Mouse (Mus musculus): ENCODE data around the gene Hoxb13. TPM values are rescaled to one million over a fixed set of nuclear protein-coding genes. Genes with fewer than 3 reads are reported as not detected.

The Hoxb13 gene
- polyA plus RNA-seq, 1 experiment from 2014 or later, result not detected

- Histone ChIP-seq H3K9me3 (peaks cover 4% of the 10 kb centered on the region; the same call in 1 of the 2 replicates), H3K36me3 (replicated peaks) (no peaks in the 10 kb centered on the region), H3K27me3 (ENCODE audit: poor library complexity, severe bottlenecking) (peaks cover 8% of the 10 kb centered on the region), H3K27ac (no peak overlapping the region), H3K4me1 (no peaks in the 10 kb centered on the region), H3K4me3 (no peak overlapping the region)
- DNase-seq (ENCODE audit: extremely low spot score, low spot score), result no peak
- 83% methylated on average over 9 of the region's 9 CpGs for WGBS
Measured at GRCm38 (mm10) chr11:96227676-96228075, 33.6 kb downstream of the Hoxb13 start.

- Histone ChIP-seq H3K9me3 (no peaks in the 10 kb centered on the region), H3K27ac (no peak overlapping the region), H3K36me3 (replicated peaks) (no peaks in the 10 kb centered on the region), H3K4me3 (no peak overlapping the region), H3K27me3 (ENCODE audit: poor library complexity, severe bottlenecking) (peaks cover 61% of the 10 kb centered on the region), H3K4me1 (no peaks in the 10 kb centered on the region)
- peak; percentile 68 for DNase-seq (ENCODE audit: extremely low spot score, low spot score)
- 3% methylated on average over 12 of the region's 12 CpGs for WGBS
Measured at GRCm38 (mm10) chr11:96234906-96235305, 40.8 kb downstream of the Hoxb13 start.

GRCm38 (mm10) chr11:96240211-96240610 is 46.1 kb downstream of the Hoxb13 start:
- Histone ChIP-seq H3K4me3 (no peak overlapping the region), H3K4me1 (no peaks in the 10 kb centered on the region), H3K27ac (no peak overlapping the region), H3K36me3 (replicated peaks) (no peaks in the 10 kb centered on the region), H3K27me3 (ENCODE audit: poor library complexity, severe bottlenecking) (peaks cover 65% of the 10 kb centered on the region), H3K9me3 (no peaks in the 10 kb centered on the region)
- WGBS, result 3% methylated on average over 7 of the region's 7 CpGs
- DNase-seq (ENCODE audit: extremely low spot score, low spot score), result peak; percentile 48

Other genes starting within 250 kb of the Hoxb13 start
- gene Igf2bp1, start 188.4 kb upstream of the Hoxb13 start, polyA plus RNA-seq (2016; fragmentation: Nextera tagmentation; extraction: Ambion mirVana), result 198 and 200 TPM in 2 replicates
- 0.25 TPM in 1 of 2 replicates, not detected in the other for gene Gip, start 169.8 kb upstream of the Hoxb13 start, polyA plus RNA-seq (2016; fragmentation: Nextera tagmentation; extraction: Ambion mirVana)
- 107 and 109 TPM in 2 replicates for gene Snf8, start 159.4 kb upstream of the Hoxb13 start, polyA plus RNA-seq (2016; fragmentation: Nextera tagmentation; extraction: Ambion mirVana)
- gene Ube2z, start 128.9 kb upstream of the Hoxb13 start, polyA plus RNA-seq (2016; fragmentation: Nextera tagmentation; extraction: Ambion mirVana), result 27.5 TPM in 2 replicates
- 557 and 584 TPM in 2 replicates for gene Atp5g1, start 118.6 kb upstream of the Hoxb13 start, polyA plus RNA-seq (2016; fragmentation: Nextera tagmentation; extraction: Ambion mirVana)
- gene Calcoco2, start 82.4 kb upstream of the Hoxb13 start, polyA plus RNA-seq (2016; fragmentation: Nextera tagmentation; extraction: Ambion mirVana), result not detected in 2 replicates
- gene Ttll6, start 60.5 kb upstream of the Hoxb13 start, polyA plus RNA-seq (2016; fragmentation: Nextera tagmentation; extraction: Ambion mirVana), result not detected in 2 replicates
- not detected in 2 replicates for gene Hoxb9, start 77.1 kb downstream of the Hoxb13 start, polyA plus RNA-seq (2016; fragmentation: Nextera tagmentation; extraction: Ambion mirVana)
- gene Hoxb8, start 87.6 kb downstream of the Hoxb13 start, polyA plus RNA-seq (2016; fragmentation: Nextera tagmentation; extraction: Ambion mirVana), result not detected in 2 replicates
- not detected in 2 replicates for gene Hoxb7, start 92.3 kb downstream of the Hoxb13 start, polyA plus RNA-seq (2016; fragmentation: Nextera tagmentation; extraction: Ambion mirVana)
- not detected in 2 replicates for gene Hoxb6, start 98.2 kb downstream of the Hoxb13 start, polyA plus RNA-seq (2016; fragmentation: Nextera tagmentation; extraction: Ambion mirVana)
- gene Hoxb5, start 109.0 kb downstream of the Hoxb13 start, polyA plus RNA-seq (2016; fragmentation: Nextera tagmentation; extraction: Ambion mirVana), result not detected in 2 replicates
- gene Hoxb4, start 124.0 kb downstream of the Hoxb13 start, polyA plus RNA-seq (2016; fragmentation: Nextera tagmentation; extraction: Ambion mirVana), result not detected in 2 replicates
- gene Hoxb3, start 129.0 kb downstream of the Hoxb13 start, polyA plus RNA-seq (2016; fragmentation: Nextera tagmentation; extraction: Ambion mirVana), result not detected in 2 replicates
- not detected in 2 replicates for gene Hoxb2, start 156.2 kb downstream of the Hoxb13 start, polyA plus RNA-seq (2016; fragmentation: Nextera tagmentation; extraction: Ambion mirVana)
- gene Hoxb1, start 171.4 kb downstream of the Hoxb13 start, polyA plus RNA-seq (2016; fragmentation: Nextera tagmentation; extraction: Ambion mirVana), result 0.07 TPM in 1 of 2 replicates, not detected in the other

Data from forebrain, embryonic 10.5 days (tissue).